Mouse (Mus musculus) midbrain, postnatal 0 days (tissue): Measurements from ENCODE around the gene Rnf166. TPM values are rescaled to one million over a fixed set of nuclear protein-coding genes. Genes with fewer than 3 reads are reported as not detected.
A peak's percentile ranks its signal among the peaks of the same experiment; 100 is the strongest.

Experiments
- ATAC-seq: fragments of 200-750 bp; cut with Nextera tagmentation; 2 replicates; pipeline ENCODE4 v1.8.0; 2017; ENCODE audit warnings: moderate number of reproducible peaks, mild to moderate bottlenecking, moderate TSS enrichment, moderate library complexity; ENCODE audit not compliant: low FRiP score
- DNase-seq: peaks from one replicate; pipeline ENCODE4 v3.0.0-alpha.2; 2015; ENCODE audit warnings: low spot score
- H3K27ac ChIP-seq: fragments of 300-500 bp; sonication (generic); 2 replicates; pipeline ENCODE4 v1.5.1; 2014; ENCODE audit warnings: low read depth, mild to moderate bottlenecking, low read length, mixed read lengths
- H3K27me3 ChIP-seq: fragments of 300-500 bp; sonication (generic); 2 replicates; pipeline ENCODE4 v1.6.1; 2014; ENCODE audit warnings: low read length, control low read depth, mixed read lengths; ENCODE audit not compliant: insufficient read depth
- H3K36me3 ChIP-seq: fragments of 300-500 bp; sonication (generic); 2 replicates; pipeline ENCODE4 v1.6.1; 2014; ENCODE audit warnings: low read length, control low read depth, mixed read lengths; ENCODE audit not compliant: insufficient read depth
- H3K4me1 ChIP-seq: fragments of 300-500 bp; sonication (generic); 2 replicates; pipeline ENCODE4 v1.6.1; 2014; ENCODE audit warnings: mild to moderate bottlenecking, control low read depth, antibody characterized with exemption, low read length, mixed read lengths; ENCODE audit not compliant: insufficient read depth
- H3K4me2 ChIP-seq: fragments of 300-500 bp; sonication (generic); 2 replicates; pipeline ENCODE4 v1.6.1; 2014; ENCODE audit warnings: low read depth, mild to moderate bottlenecking, low read length, mixed read lengths; ENCODE audit not compliant: poor library complexity, severe bottlenecking
- H3K4me3 ChIP-seq: fragments of 300-500 bp; sonication (generic); 2 replicates; pipeline ENCODE4 v1.5.1; 2014; ENCODE audit warnings: low read depth, mild to moderate bottlenecking, low read length, moderate library complexity
- H3K9ac ChIP-seq: fragments of 300-500 bp; sonication (generic); replicated peaks from 2 replicates; pipeline ENCODE4 v1.6.1; 2014; ENCODE audit warnings: mild to moderate bottlenecking, low read length, moderate library complexity, mixed read lengths; ENCODE audit not compliant: poor library complexity, severe bottlenecking
- H3K9me3 ChIP-seq: fragments of 300-500 bp; sonication (generic); 2 replicates; pipeline ENCODE4 v1.6.1; 2016; ENCODE audit warnings: low read length, control low read depth
- CTCF ChIP-seq: IDR thresholded peaks from 2 replicates; pipeline ENCODE4 v1.5.1; 2016; ENCODE audit warnings: antibody characterized with exemption, mild to moderate bottlenecking
- WGBS: fragments of 180-500 bp; shearing (Covaris S2); extraction: QIAGEN DNeasy Blood & Tissue Kit; methylation state at CpG from one replicate; pipeline ENCODE4 v1.1.7; 2014; 5-methylcytosine and 5-hydroxymethylcytosine counted together
- polyA plus RNA-seq: library from polyadenylated mRNA; unstranded; fragments of >200 nt; fragmentation: Nextera tagmentation; extraction: Ambion mirVana; gene quantifications from 2 replicates; pipeline ENCODE4 v1.2.1, GENCODE M21; 2015
- total RNA-seq: library from RNA; depleted of rRNA; stranded (reverse); fragments of >200 nt; gene quantifications from 2 replicates; pipeline ENCODE4 v1.2.3, GENCODE M21; 2014; rRNA removed

Gene Rnf166
- total RNA-seq: 26.4 and 40.8 TPM in 2 replicates
- 25.1 and 26.5 TPM in 2 replicates for polyA plus RNA-seq

- peak within 1 kb of the TSS; percentile 99 for H3K4me3 ChIP-seq
- DNase-seq (peak; percentile 92), ATAC-seq (peak; percentile 92)
- H3K36me3 ChIP-seq: peaks cover 37% of the 10 kb centered on the region
- under 1% methylated on average over 86 of the region's 103 CpGs for WGBS
- no peaks in the 10 kb centered on the region for H3K9me3 ChIP-seq
- peaks cover 14% of the 10 kb centered on the region for H3K4me1 ChIP-seq
- peak within 1 kb of the TSS; percentile 77 for H3K27ac ChIP-seq
- no peaks in the 10 kb centered on the region for H3K27me3 ChIP-seq
- peak within 1 kb of the TSS; percentile 84 for H3K9ac ChIP-seq
- TF ChIP-seq CTCF: no peak
- H3K4me2 ChIP-seq: peak within 1 kb of the TSS; percentile 98
Measured at GRCm38 (mm10) chr8:122475580-122476320, at the start of gene Rnf166, which contains the start of gene Ctu2. Gene Rnf166, minus strand, starts transcription at chr8:122476064. Gene Ctu2, plus strand, starts transcription at chr8:122476143.

- Histone ChIP-seq H3K9ac (no peak overlapping the region), H3K4me3 (no peak overlapping the region), H3K9me3 (no peaks in the 10 kb centered on the region), H3K4me2 (no peak overlapping the region), H3K27ac (no peak overlapping the region), H3K36me3 (no peaks in the 10 kb centered on the region), H3K4me1 (no peaks in the 10 kb centered on the region; the same call in 1 of the 2 replicates), H3K27me3 (no peaks in the 10 kb centered on the region)
- WGBS: 77% methylated on average over 6 of the region's 6 CpGs
- no peak for TF ChIP-seq CTCF
- ATAC-seq (no peak), DNase-seq (no peak)
Measured at GRCm38 (mm10) chr8:122525004-122525403, 49.1 kb upstream of the Rnf166 start.

GRCm38 (mm10) chr8:122524506-122524905, 48.6 kb upstream of the Rnf166 start:
- Histone ChIP-seq H3K4me1 (no peaks in the 10 kb centered on the region; the same call in 1 of the 2 replicates), H3K4me2 (no peak overlapping the region), H3K36me3 (no peaks in the 10 kb centered on the region), H3K9ac (no peak overlapping the region), H3K4me3 (no peak overlapping the region), H3K27me3 (no peaks in the 10 kb centered on the region), H3K27ac (no peak overlapping the region), H3K9me3 (no peaks in the 10 kb centered on the region)
- ATAC-seq: no peak
- peak; percentile 10 for DNase-seq
- TF ChIP-seq CTCF: no peak
- 75% methylated on average over 6 of the region's 6 CpGs for WGBS

GRCm38 (mm10) chr8:122523652-122524360, 47.9 kb upstream of the Rnf166 start:
- peak; percentile 13; the same call in 1 of the 2 replicates for TF ChIP-seq CTCF
- no peaks in the 10 kb centered on the region for H3K9me3 ChIP-seq
- peak; percentile 77 for DNase-seq
- 14% methylated on average over 23 of the region's 23 CpGs for WGBS
- H3K4me2 ChIP-seq: peak overlapping the region; percentile 16
- no peak overlapping the region for H3K9ac ChIP-seq
- no peaks in the 10 kb centered on the region for H3K27me3 ChIP-seq
- no peak overlapping the region for H3K27ac ChIP-seq
- ATAC-seq: no peak
- no peak overlapping the region for H3K4me3 ChIP-seq
- H3K36me3 ChIP-seq: no peaks in the 10 kb centered on the region
- no peaks in the 10 kb centered on the region; the same call in 1 of the 2 replicates for H3K4me1 ChIP-seq

GRCm38 (mm10) chr8:122522796-122523651, 47.2 kb upstream of the Rnf166 start:
- H3K9ac ChIP-seq: no peak overlapping the region
- ATAC-seq (no peak), DNase-seq (no peak)
- no peaks in the 10 kb centered on the region for H3K27me3 ChIP-seq
- no peaks in the 10 kb centered on the region; the same call in 1 of the 2 replicates for H3K4me1 ChIP-seq
- H3K36me3 ChIP-seq: no peaks in the 10 kb centered on the region
- no peak overlapping the region for H3K4me3 ChIP-seq
- TF ChIP-seq CTCF: no peak
- WGBS: 62% methylated on average over 14 of the region's 14 CpGs
- no peaks in the 10 kb centered on the region for H3K9me3 ChIP-seq
- H3K27ac ChIP-seq: no peak overlapping the region
- peak overlapping the region; percentile 16; the same call in 1 of the 2 replicates for H3K4me2 ChIP-seq
